Mouse (Mus musculus) kidney, postnatal 36 days (tissue): ENCODE measurements at regions not wholly inside any gene's neighbourhood (a gene's known extent, or its start where the extent isn't known, plus 50 kb on each side); places are given as distances from the start of the nearest gene placed in this dataset.

Source experiments
- DNase-seq, 2 experiments: peaks; one replicate each; pipeline ENCODE4 v3.0.0; 2021 to 2022; ENCODE audit warnings: mixed read lengths in 2 of 2

DNA sequence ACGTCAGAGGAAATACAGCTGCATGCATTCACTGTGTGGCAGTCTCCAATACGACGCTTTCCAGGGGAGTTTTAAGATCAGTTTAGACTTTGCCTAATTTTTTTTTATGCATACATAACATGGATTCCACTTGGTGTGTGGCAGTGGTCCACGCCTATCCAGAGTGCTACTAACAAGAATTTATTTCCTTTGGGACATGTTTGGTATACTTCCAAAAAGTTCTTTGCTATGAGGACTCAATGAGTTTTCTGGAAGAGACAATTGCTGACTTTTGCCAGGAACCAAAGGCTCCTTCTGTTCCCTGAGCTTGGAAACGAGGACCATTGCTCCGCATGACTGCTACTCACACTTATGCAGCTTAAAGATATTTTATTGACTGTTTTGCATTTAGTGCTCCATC is 59.2 kb downstream of the Marcks start:
- no peak for DNase-seq

DNA sequence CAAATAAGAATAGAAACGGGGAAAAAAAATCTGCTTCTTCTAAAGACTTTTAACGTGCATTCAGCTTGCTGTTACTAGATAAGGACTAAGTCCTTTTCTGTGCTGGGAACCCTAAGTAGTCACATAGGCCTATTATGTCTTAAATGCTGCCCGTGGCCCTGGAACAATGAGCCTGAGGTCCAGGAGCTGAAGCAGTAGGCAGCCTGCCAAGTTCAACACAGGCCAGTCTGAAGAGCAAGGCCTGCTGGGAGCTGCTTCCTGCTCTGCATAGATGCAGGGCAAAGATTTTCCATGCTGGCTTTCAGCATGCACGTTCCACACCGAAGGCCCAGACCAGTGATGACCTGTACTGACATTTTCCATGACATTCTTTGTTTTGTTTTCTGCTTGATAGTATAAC is 60.3 kb downstream of the Marcks start:
- DNase-seq, result peak; percentile 91 to 92

DNA sequence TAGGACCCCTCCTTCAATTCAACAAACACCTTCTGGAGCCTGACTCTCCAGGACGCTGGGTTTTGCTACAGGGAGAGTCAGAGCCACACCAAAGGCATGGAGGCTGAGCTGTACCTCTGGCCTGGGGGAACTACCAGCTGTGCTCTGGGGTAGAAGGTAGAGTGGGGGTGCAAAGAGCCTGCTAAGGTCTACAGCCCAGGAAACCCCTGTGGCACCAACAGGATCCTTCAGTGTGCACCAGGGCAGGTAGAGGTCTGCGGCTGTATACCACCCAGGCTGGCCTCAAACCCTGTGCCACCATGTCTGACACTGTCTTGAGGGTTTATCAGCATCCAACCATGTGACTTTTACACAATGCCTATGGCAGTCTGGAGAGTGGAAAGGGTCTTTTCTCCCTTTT is 61.0 kb downstream of the Marcks start:
- DNase-seq, result no peak

DNA sequence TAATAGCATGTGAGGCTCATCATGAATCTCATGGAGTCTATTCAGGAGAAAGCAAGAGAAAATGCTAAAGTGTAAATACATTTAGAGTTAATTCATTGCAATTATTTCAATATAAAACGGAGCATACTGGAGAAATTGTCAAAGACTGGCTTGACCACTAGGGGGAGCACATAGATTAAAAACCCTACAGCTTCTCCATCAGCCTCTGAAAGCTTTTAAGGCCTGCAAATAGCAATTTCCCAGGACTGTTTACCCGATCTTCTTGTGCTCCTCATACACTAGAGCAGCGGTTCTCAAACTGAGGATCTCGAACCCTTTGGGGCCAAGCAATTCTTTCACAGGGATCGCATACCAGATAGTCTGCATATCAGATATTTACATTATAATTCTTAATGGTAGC is 65.9 kb downstream of the Marcks start:
- DNase-seq, result peak; percentile 68 to 70

DNA sequence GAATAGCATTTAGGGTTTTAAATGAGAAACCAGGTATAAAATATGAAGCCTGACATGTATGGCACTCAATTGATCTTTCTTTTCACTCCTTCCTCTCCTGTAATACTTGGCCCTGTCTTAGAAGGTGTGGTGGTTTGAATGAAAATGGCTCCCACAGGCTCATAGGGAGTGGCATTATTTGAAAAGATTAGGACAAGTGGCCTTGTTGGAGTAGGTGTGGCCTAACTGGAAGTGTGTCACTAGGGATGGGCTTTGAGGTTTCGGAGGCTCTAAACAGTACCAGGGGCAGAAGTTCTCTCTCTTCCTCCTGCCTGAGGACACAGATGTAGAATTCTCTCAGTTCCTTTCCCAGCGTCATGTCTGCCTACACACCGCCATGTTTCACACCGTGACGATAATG is 66.7 kb downstream of the Marcks start:
- no peak for DNase-seq

DNA sequence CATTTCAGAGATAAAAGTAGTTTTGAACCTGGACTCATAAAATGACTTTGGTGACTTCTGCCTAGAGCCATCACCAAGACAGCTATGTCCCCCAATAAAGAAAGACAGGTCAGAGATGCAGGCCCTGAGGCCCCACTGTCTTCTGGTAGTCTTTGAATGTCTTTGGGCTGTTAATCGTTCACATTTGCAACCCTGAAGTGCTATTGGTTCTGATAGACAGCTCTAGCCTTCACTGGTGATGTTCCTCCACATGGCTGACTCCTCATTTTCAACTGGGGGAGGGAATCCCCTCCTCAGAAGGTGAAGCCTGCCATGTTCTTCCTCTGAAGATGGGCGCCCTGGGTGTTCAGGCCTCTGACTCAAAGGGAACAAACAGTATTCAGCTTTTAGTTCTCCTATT is 67.3 kb downstream of the Marcks start:
- no peak for DNase-seq
